Mouse (Mus musculus): ENCODE measurements around the gene F5.
A peak's percentile ranks its signal among the peaks of the same experiment; 100 is the strongest.
"Not testable (repeated sequence)": the region's sequence is repeated elsewhere in the genome, so short reads cannot be mapped to it uniquely, and the experiment has no call there.

The F5 gene

DNA sequence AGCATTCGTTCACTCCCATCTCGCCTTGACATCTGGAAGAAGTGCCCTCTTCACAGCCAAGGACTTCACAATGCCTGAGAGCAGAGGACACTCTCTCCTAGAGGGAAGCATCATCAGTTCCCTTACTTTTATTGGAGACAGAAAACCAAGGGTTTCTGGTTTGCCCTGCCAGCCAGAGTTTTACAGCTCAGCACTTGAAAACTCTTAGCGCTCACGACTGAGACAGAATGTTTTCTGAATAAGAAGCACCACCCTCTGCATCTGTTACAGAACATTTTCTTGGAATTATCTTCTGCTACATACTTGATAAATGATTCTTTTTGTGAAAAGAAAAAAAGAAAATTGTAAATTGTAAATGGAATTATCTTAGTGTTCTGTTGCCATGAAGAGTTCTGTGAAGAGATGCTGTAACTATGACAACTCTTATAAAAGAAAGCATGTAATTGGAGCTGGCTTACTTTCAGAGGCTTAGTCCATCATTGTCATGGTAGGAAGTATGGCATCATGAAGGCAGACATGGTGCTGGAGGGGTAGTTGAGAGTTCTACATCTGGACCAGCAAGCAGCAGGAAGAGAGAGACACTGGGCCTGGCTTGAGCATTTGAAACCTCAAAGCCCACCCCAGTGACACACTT lies 80.4 kb downstream of the F5 start:
- not testable (repeated sequence) for DNase-seq (ENCODE audit: low read depth in 1 of 2, low spot score in 2 of 2)

GRCm38 (mm10) chr1:164233447-164233846 lies 81.8 kb downstream of the F5 start:
- DNase-seq (ENCODE audit: low read depth in 1 of 2, low spot score in 2 of 2) = no peak

GRCm38 (mm10) chr1:164235078-164235477 lies 83.4 kb downstream of the F5 start:
- DNase-seq (ENCODE audit: low read depth in 1 of 2, low spot score in 2 of 2) = no peak

DNA sequence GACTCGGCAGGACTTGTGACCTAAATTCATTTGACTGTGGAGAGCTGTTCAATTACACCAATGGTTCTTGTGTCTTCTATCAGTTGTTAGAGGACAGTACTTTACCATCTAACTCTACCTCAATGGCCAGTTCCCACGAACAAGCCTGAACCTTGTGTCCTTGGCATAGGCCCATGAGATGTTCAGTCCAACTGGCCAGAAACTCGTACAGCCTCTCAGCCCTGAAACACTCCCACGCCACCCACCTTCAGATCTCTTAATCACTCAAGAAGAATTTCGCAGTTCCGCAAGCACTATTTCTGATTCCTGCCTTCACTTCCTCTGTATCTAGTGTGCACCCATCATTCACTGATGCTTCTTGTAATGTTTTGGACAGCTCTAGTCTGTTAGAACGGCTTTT lies 84.4 kb downstream of the F5 start:
- no peak for DNase-seq (ENCODE audit: low read depth in 1 of 2, low spot score in 2 of 2)

DNA sequence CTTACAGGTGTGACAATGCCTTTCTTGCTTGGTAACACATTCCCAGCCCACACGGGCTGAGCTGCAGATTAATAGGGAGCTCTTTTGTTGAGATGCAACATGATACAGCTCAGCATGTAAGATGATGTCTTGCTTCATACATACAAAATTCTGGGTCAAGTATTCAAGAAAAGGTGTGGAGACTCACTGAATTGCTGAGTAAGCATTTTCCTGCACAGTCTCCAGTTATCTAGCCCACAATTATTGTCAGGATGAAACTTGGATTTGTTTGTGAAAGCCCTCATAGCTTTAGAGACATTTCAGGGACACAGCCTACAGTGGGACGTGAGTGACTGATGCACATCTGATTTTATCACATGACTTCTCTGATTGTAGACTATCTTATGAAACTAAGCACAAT lies 89.9 kb downstream of the F5 start:
- DNase-seq (ENCODE audit: low read depth in 1 of 2, low spot score in 2 of 2) = no peak

GRCm38 (mm10) chr1:164242809-164243208 lies 91.2 kb downstream of the F5 start:
- no peak for DNase-seq (ENCODE audit: low read depth in 1 of 2, low spot score in 2 of 2)

- no peak for DNase-seq (ENCODE audit: low read depth in 1 of 2, low spot score in 2 of 2)
These were observed 95.8 kb downstream of the F5 start for GRCm38 (mm10) chr1:164247442-164247841.

DNA sequence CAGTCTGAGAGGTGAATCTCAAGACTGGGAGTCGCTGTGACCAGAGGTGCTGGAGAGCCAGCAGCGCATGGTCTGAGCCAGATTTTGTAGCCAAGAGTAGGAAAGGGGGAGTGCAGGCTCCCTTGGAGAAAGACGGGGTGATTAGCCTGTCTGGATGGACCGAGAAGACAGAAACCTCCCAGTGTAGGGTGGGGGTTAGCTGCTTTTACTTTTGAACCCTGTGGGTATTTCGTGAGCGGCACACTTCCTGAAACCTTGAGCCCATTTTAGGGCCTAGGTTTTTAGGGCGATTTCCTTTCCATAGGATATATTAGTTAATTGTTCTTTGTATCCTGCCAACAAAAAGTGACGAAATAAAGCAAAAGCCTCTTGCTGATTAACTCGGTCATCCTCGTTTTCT lies 96.3 kb downstream of the F5 start:
- DNase-seq (ENCODE audit: low read depth in 1 of 2, low spot score in 2 of 2) = no peak

- DNase-seq (ENCODE audit: low read depth in 1 of 2, low spot score in 2 of 2) = peak; percentile 94 to 95
These were observed 97.1 kb downstream of the F5 start, which contains the start of gene Slc19a2 for GRCm38 (mm10) chr1:164248465-164249331. Gene Slc19a2 (plus strand): TSS chr1:164249046.

DNA sequence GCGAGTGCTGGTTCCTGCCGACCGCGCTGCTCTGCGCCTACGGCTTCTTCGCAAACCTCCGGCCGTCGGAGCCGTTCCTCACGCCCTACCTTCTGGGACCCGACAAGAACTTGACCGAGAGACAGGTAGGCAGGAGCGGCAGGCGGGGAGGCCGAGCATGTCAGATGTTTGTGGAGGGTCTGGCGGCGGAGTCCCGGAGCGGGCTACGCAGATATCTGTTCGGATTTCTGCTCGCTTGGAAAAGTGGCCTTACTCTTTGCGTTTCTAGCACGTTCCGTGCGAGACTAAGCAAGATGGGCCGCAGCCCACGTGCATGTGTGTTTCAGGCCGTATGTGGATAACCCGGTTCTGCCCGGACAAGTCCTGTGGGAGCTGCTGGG lies 97.7 kb downstream of the F5 start:
- peak in 1 of 2 experiments; percentile 5 for DNase-seq (ENCODE audit: low read depth in 1 of 2, low spot score in 2 of 2)

DNA sequence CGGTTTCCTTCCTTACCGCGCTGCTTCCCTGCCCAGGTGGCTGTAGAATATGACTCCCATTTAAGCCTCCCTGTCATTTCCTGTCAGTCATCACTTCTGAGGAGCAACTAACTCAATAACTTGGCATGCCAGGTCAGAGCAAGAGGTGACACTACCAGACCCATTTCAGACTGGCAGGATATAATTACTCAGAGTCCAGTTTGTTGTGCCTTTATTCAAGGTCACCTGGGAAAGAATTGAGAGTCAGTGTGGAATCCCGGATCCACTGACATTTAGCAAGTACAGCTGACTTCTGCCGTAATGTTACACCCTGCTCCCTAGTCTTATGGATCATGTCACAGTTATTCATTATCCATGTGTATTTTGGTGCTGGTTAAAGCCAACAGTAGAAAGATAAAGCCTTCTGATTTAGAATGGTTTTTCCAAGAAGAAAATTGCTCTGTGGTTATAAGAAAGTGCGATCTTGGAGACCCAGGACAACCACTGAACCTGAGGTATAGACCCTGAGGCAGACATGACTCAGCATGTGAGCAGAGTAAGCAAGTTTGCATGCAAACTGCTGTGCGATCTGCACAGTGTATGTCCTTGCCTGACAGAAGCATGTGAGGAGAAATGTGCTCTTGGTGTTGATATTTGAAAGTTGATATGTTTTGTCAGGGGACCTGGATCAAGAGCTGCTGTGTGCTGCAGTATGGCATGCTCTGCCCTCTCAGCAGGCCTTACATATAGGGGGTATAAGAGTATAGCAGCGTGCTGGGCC lies 98.9 kb downstream of the F5 start:
- DNase-seq (ENCODE audit: low read depth in 1 of 2, low spot score in 2 of 2) = no peak

DNA sequence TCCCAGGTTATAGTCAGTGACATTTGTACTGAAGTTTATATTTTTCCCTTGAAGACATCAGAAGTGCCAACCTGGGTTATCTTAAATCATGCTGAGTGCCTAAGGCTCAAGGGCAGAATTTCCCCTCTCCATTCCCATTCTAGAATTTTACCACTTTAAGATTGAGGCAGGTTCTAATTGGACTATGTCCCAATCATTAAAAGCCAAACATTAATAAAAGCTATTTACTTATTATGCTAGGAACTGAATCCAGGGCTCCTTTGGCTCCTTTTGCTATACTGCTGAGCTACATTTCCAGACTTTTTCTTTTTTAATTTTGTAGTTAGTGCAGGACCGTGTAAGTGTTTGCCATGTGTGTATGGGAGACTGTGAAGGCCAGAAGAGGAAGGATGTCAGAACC lies 99.8 kb downstream of the F5 start:
- no peak for DNase-seq (ENCODE audit: low read depth in 1 of 2, low spot score in 2 of 2)

DNA sequence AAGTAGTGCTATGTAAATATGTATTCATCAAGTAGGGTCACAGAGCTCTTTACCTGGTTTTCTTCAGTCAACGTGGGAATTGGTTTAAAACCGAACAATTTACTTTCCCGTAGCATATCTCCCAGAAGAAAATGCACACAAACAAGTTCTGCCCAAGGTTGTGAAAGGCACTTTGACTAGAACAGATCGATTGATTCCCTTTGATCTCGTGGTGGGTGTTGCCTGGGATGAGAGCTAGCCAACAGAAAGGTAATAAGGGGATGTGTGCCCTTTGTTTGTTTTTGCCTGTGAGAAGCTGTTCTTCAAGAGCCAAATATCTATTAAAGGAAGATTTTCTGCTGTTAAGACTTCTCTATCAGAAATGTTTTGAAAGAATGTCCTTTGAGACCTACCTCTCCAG lies 100.9 kb downstream of the F5 start:
- no peak for DNase-seq (ENCODE audit: low read depth in 1 of 2, low spot score in 2 of 2)

DNA sequence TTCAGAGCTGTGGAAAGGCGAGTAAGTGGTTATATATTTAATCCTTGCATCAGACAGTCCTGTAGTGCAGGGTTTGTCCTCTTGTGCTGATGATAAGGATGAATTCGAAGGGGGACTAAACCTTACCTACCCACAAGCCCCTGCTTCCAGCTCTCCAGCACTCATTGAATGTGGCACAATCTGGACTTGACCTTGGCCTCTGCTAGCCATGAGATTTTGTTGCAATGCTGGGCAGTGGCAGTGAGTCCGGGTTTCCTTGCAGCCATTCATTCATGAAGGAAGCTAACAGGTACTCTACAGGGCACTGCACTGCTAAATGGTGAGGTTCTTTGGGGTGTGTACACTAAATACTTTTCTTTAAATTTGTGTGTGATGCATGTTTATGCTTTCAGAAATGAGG lies 103.2 kb downstream of the F5 start:
- no peak for DNase-seq (ENCODE audit: low read depth in 1 of 2, low spot score in 2 of 2)

GRCm38 (mm10) chr1:164260171-164261028 lies 108.8 kb downstream of the F5 start:
- no peak for DNase-seq (ENCODE audit: low read depth in 1 of 2, low spot score in 2 of 2)

DNA sequence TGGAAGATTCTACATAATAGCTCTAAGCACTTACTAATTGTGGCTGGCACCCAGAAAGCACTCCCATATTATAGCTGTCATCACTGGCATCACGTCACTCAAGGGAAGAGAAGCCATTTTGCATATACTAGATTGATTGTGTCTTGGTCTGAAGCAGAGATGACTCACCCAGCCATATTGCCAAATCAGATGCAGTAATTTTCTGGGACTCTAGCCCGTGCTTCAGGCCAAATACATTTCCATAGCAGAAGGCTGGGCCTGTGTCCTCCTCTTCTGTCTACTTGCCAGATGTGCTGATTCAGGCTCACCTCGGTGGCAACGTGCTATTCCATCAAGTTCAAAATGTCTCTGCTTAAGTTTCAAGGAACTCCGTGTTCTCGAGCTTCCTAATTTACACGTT lies 109.9 kb downstream of the F5 start:
- no peak for DNase-seq (ENCODE audit: low read depth in 1 of 2, low spot score in 2 of 2)

Data from monocyte, adult 2 months (primary cell).